Mouse (Mus musculus): Measurements from ENCODE around the gene Cd244a.

GRCm38 (mm10) chr1:171558898-171559297 is at the start of gene Cd244a:
- TF ChIP-seq GATA1 (IDR thresholded peaks at IDR 0.05; ENCODE audit: borderline replicate concordance, low read length) (peak; percentile 77; the same call in 2 of the 3 replicates), FLI1 (IDR thresholded peaks at IDR 0.05; ENCODE audit: low read length) (0 out of 2 replicates have a peak, but pooled peaks have one; percentile 46)

Data from megakaryocyte, embryonic 14.5 days (primary cell).